Mouse (Mus musculus) embryo, embryonic 11.5 days (tissue): ENCODE data around the gene Flvcr1.
"Not testable (repeated sequence)": the region's sequence is repeated elsewhere in the genome, so short reads cannot be mapped to it uniquely, and the experiment has no call there.

ENCODE experiments used
- DNase-seq: peaks from one replicate; pipeline ENCODE4 v3.0.0-alpha.2; 2012; ENCODE audit warnings: low read depth, low spot score

Flvcr1 gene

GRCm38 (mm10) chr1:191041352-191041751 is 15.4 kb upstream of the Flvcr1 start:
- no peak for DNase-seq

- DNase-seq = no peak
Measured at GRCm38 (mm10) chr1:191037999-191038398, 12.0 kb upstream of the Flvcr1 start.

DNA sequence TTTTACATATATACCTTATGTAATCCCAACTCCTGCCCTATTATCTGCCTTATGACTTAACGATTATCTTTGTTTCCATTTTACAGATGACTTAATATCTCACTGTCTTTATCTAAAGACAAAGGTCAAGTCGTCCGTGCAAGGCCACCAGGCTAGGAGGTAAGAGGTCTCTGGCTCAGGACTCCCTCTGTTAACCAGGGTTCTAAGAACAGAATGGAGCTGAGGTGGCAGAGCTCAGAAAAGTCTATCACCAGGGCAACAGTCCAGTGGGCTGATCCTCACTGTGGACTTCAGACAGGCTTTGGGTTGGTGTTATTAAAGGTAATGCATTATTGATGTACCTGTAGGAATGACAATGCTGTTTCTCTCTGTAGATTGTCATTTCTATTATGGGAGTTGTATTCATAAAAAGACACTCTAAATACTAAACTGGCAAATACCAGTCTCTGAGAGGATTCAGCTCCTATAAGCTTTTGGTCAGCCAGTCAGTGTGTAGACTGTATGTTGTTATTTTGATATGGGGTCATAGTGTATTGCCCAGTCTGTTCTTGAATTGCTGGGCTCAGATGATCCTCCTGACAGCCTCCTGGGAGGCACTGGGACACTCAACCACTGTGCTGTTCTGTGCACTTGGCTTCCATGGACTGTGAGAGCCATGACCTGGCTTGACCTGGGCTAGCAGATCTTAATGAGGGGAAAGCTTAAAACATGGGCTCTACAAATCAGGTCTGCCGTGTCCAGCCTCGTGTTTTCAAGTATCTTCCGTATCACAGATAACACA is 10.8 kb upstream of the Flvcr1 start, which contains the start of gene Spata45:
Gene Spata45, plus strand, starts transcription at position 86 of the 781 bp plus-strand sequence.
- no peak for DNase-seq

DNA sequence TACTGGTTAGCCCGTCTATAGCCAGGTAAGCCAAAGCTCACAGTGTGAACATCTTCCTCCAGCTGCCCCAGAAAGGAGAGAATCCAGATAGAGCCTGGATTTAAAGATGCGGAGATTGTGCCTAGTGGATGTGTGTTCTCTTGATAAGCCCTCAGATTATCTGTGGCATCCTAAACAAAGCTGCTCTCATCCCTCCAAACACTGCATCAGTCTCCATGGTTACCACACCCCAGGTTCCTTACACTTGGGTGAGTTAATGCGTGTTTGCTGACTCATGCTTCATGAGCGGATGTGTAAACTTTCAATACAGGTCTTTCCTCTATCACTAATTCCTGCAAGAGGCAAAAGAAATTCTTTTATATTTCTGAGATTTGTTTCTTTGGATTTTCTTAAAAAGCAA is 9.7 kb upstream of the Flvcr1 start:
- DNase-seq = no peak

DNA sequence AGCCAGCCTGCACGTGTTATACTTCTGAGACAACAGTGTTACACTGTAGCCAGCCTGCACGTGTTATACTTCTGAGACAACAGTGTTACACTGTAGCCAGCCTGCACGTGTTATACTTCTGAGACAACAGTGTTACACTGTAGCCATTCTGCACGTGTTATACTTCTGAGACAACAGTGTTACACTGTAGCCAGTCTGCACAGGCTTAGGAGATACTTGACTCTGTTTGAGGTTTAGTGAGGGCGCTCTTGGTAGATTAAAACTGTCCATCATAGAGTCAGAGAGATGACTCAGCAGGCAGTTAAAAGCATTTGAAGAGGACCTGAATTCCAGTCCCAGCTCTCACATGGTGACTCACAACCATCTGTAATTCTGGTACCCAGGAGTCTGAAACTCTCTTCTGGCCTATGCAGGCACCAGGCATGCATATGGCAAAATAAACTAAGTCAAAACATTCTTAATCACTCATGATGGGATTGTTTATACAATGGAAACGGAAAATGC is 5.0 kb upstream of the Flvcr1 start:
- not testable (repeated sequence) for DNase-seq

DNA sequence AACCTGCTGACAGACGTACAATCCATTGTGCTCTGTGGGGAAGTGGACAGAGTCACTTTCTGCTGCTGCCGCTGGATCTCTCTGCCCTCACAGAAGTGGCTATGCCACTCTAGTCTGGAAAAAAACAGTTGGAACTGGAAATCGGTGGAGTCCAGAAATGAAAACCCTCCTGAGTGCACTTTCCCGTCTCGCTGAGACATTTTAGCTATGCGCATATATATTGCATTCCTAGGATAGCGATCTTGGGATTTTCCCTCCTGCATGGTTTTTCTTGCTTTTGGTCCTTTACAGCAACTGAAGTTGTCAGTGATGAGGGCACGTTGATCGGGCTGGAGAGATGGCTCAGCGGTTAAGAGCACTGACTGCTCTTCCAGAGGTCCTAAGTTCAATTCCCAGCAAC is 4.2 kb upstream of the Flvcr1 start:
- DNase-seq = no peak

GRCm38 (mm10) chr1:191025016-191026012 is 644 bp downstream of the Flvcr1 start:
- peak; percentile 19 for DNase-seq

DNA sequence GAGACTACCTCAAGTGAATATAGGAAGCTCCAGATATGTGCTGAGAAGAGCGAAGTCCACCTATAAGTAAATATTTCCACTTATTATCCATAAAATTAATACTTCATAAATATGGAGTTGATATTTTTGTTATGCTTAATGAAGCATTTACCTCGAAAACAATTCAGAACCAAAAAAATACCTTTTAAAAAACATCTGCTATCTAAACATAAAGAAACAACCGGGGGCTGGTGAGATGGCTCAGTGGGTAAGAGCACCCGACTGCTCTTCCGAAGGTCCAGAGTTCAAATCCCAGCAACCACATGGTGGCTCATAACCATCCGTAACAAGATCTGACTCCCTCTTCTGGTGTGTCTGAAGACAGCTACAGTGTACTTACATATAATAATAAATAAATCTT is 2.2 kb downstream of the Flvcr1 start:
- DNase-seq = not testable (repeated sequence)

- no peak for DNase-seq
Measured at GRCm38 (mm10) chr1:191023140-191023539, 2.8 kb downstream of the Flvcr1 start.

- no peak for DNase-seq
Measured at GRCm38 (mm10) chr1:191021016-191021415, 4.9 kb downstream of the Flvcr1 start.

DNA sequence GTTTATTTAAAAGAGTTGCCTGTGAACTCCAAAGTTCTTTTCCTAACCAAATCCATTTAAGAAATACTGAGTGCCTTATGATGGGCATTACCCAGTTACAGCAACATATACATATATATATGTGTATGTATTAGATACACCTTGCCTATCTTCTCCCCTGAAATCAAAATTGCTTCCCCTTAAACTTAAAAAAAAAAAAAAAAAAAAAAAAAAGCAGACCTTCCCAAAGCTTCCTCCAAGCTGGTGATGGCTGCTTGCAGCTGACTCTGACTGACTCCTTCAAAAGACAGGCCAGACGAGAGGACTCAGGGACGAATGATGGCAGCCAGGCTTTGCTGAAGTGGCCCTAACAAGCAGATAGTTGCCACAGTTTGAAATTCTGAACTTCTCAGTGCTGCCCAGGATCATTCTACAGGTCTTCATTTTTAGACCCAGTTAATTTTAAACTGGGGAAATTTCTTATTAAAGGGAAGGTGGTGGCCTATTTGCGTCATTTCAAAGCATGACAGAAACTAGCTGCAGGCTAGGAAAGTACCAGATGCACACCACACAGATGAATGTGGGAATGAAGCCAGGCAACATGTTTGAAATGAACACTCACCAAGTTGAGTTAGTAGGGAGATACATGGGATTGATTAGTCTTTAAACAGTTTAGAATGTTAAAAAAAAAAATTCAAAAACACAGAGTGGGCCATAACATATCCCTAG is 5.6 kb downstream of the Flvcr1 start:
- no peak for DNase-seq

DNA sequence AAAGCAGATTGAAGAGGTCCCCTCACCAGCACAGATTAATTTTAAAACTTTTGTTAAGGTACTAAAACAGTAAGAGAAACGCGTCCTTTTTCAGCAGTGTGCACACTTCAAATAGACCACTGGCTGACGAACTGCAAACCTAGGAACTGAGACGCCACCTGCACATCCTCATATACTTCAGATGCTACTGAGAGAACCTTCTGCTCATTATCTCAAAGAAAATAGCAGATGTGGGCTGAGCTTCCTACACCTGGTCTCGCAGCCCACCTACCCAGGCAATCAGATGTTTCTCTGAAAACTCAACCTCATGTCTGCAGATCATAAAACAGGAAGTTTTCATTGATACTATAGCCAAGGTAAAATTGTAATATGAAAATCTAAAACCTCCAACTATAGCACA is 6.2 kb downstream of the Flvcr1 start:
- no peak for DNase-seq

GRCm38 (mm10) chr1:191014271-191014670 is 11.7 kb downstream of the Flvcr1 start:
- no peak for DNase-seq

DNA sequence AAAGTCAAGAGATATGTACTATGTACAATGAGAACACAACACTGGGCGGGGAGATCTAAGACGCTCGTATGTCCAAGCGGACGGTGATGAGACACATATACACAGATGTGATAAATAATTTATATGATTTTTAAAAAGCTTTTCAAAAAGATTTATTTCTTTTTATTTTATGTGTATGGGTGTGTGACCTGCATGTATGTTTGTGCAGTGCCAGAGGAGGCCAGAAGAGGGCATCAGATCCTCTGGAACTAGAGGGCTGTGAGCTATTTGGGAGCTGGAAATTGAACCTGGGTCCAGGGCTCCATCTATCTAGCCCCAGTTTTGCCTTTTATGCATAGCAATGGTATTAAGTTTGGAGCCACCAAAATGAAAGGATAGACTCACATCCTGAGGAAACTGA is 17.3 kb downstream of the Flvcr1 start:
- DNase-seq = no peak

GRCm38 (mm10) chr1:191002201-191002600 is 23.8 kb downstream of the Flvcr1 start:
- DNase-seq = no peak

- DNase-seq = no peak
Measured at GRCm38 (mm10) chr1:191000686-191001085, 25.3 kb downstream of the Flvcr1 start.

GRCm38 (mm10) chr1:190998027-190998426 is 27.9 kb downstream of the Flvcr1 start:
- DNase-seq = no peak

GRCm38 (mm10) chr1:190996346-190996877 is 29.5 kb downstream of the Flvcr1 start:
- DNase-seq = no peak

DNA sequence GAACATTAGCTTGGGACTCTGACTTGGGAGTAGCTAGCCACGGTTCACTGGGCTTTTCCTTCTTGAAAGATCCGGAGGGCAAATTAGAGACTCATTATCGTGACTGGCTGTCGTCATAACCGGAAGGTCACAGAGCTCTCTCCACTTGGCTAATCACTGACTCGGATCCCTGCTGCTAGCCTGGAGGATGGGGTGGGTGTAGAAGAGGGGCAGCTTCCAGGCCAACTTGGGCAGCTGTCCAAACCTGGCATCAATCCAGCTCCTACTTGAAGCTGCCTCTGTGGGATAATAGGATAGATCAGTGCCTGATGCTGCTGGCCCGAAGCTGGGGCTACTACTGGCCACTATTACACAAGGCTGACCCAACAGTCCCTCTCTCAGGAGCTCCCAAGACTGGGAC is 30.4 kb downstream of the Flvcr1 start:
- no peak for DNase-seq

- DNase-seq = no peak
Measured at GRCm38 (mm10) chr1:190989437-190990082, 36.4 kb downstream of the Flvcr1 start.

- DNase-seq = no peak
Measured at GRCm38 (mm10) chr1:190981412-190981811, 44.5 kb downstream of the Flvcr1 start.
